In the genomic region with DNA sequence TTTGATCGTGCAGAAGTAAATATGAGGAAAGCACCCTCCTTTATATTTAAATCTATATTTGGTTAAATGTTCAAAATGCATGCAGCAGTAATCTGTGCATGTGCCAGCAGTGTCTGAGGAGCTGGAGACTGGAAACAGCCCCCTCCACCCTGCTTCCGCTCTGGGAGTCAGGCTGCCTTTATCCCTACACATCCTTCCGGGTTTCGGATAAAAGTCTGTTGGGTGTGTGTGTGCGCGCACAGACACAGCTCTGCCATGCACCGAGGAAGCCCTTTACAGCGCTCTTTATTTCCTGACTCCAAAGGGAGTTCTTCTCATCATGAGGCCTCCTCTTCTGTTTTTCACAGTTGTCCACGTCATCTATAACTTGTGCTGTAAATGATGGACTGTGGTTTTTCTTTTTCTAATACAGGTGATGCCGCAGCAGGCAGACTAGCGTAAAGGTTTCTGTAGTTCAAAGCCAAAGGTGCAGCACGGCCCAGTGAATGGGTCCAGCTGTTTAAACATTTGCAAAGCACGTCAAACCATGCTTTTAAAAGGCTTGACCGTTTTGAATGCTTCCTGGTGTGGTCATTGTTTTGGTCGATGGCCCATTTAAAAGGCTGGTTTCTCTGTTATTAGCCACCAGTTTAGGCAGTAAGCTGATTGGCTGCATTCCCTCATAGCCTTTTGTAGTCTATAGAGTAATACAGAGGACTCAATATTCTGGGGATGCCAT, we compare ENCODE assay signal across 16 mouse cellular contexts.
A peak's percentile ranks its signal among the peaks of the same experiment; 100 is the strongest.
DNase-seq lines count a peak whose midpoint lies in the region; ATAC-seq and TF ChIP-seq lines count a peak whose summit lies in the region.
"Had no signal": no experiment of that assay in that cellular context is flagged by ENCODE, and none has a peak within 500 bp of the region (broad histone marks: within the 10 kb centered on the region; RNA-seq: fewer than 3 reads in every experiment).

No protein-coding gene starts in this region.

- peak overlapping the region; percentile 17; the same call in 1 of the 2 replicates for H3K27ac ChIP-seq in heart, embryonic 13.5 days (replicated peaks)
- peak overlapping the region; percentile 51 for H3K27ac ChIP-seq in layer of hippocampus, adult 2 months
- no peak overlapping the region for H3K27ac ChIP-seq in ES-E14 (ENCODE audit: insufficient read depth, low read depth, low read length, poor library complexity, severe bottlenecking)
- H3K27ac ChIP-seq in limb, embryonic 14.5 days (replicated peaks; ENCODE audit: low read depth, low read length), result peak overlapping the region; percentile 28
- H3K27ac ChIP-seq: macrophage had no signal

- no peaks in the 10 kb centered on the region for H3K9me3 ChIP-seq in heart, embryonic 13.5 days
- no peaks in the 10 kb centered on the region for H3K9me3 ChIP-seq in ES-E14 (ENCODE audit: control insufficient read depth, insufficient read depth, low read depth, low read length)
- no peaks in the 10 kb centered on the region for H3K9me3 ChIP-seq in limb, embryonic 14.5 days (ENCODE audit: control insufficient read depth, low read length)

- in situ Hi-C loops in ES-E14 (cut with MboI; ENCODE audit: low sequenced_read_pairs in 2 of 2, unreplicated experiment in 2 of 2), result no loop called here

- no peak for TF ChIP-seq CTCF in layer of hippocampus, adult 2 months (conservative IDR thresholded peaks at IDR 0.05)

- H3K36me3 ChIP-seq in heart, embryonic 13.5 days, result peaks cover 38% of the 10 kb centered on the region
- no peaks in the 10 kb centered on the region; the same call in 1 of the 2 replicates for H3K36me3 ChIP-seq in ES-E14 (ENCODE audit: control insufficient read depth, insufficient read depth, low read length, poor library complexity, severe bottlenecking)
- peaks cover 21% of the 10 kb centered on the region for H3K36me3 ChIP-seq in limb, embryonic 14.5 days (ENCODE audit: control insufficient read depth, insufficient read depth, low read length)

- H3K9ac ChIP-seq in heart, embryonic 13.5 days, result 0 out of 2 replicates have a peak overlapping the region, but pooled peaks have one; percentile 9
- no peak overlapping the region for H3K9ac ChIP-seq in ES-E14 (ENCODE audit: insufficient read depth, low read depth, low read length, poor library complexity, severe bottlenecking)
- H3K9ac ChIP-seq in limb, embryonic 14.5 days (ENCODE audit: low read depth, low read length, severe bottlenecking), result no peak overlapping the region

- H3K4me3 ChIP-seq in heart, embryonic 13.5 days, result no peak overlapping the region
- no peak overlapping the region for H3K4me3 ChIP-seq in layer of hippocampus, adult 2 months
- no peak overlapping the region for H3K4me3 ChIP-seq in ES-E14 (ENCODE audit: insufficient read depth in 1 of 2, low read depth in 1 of 2, low read length in 2 of 2, poor library complexity in 1 of 2, severe bottlenecking in 1 of 2)
- H3K4me3 ChIP-seq in limb, embryonic 14.5 days (replicated peaks; ENCODE audit: low read length), result no peak overlapping the region

- no peak for TF ChIP-seq POLR2A in limb, embryonic 14.5 days (IDR thresholded peaks at IDR 0.05; ENCODE audit: borderline replicate concordance, extremely low read depth, insufficient read depth, insufficient read length)

- ATAC-seq in heart, embryonic 13.5 days (ENCODE audit: extremely low read depth, insufficient number of reproducible peaks, low FRiP score, low TSS enrichment), result no peak
- ATAC-seq in limb, embryonic 14.5 days (ENCODE audit: low FRiP score, low read depth), result no peak
- ATAC-seq: hindbrain, embryonic 16.5 days had no signal

- peaks cover 27% of the 10 kb centered on the region for H3K4me1 ChIP-seq in heart, embryonic 13.5 days
- peaks cover 2 to 5% of the 10 kb centered on the region in 2 experiments; a peak in 2 of 4 replicates for H3K4me1 ChIP-seq in ES-E14 (ENCODE audit: control insufficient read depth in 2 of 2, insufficient read depth in 2 of 2, low read length in 2 of 2, poor library complexity in 1 of 2)
- peaks cover 40% of the 10 kb centered on the region for H3K4me1 ChIP-seq in limb, embryonic 14.5 days (ENCODE audit: control insufficient read depth, insufficient read depth, low read length)

- no peak overlapping the region for H3K4me2 ChIP-seq in heart, embryonic 13.5 days
- no peak overlapping the region for H3K4me2 ChIP-seq in limb, embryonic 14.5 days (replicated peaks; ENCODE audit: low read depth, low read length, severe bottlenecking)

- no peak for DNase-seq in heart, adult 11 months
- DNase-seq in layer of hippocampus, adult 2 months (ENCODE audit: low spot score in 2 of 2), result no peak
- no peak for DNase-seq in layer of hippocampus, postnatal 25 days (ENCODE audit: extremely low spot score in 1 of 2, low spot score in 1 of 2)
- peak; percentile 31 for DNase-seq in ES-E14 (ENCODE audit: low read depth, low spot score)
- no peak for DNase-seq in limb, embryonic 14.5 days (ENCODE audit: low spot score)
- DNase-seq in embryo, embryonic 10.5 days (ENCODE audit: low spot score), result no peak
- no peak for DNase-seq in adrenal gland, postnatal 36 days
- DNase-seq: adrenal gland, postnatal 14 days; embryo, embryonic 11 days; kidney, adult 18-20 months; lung, adult 18-20 months; midbrain, embryonic 14.5 days; right cerebral cortex, postnatal 14 days had no signal

- 73% methylated on average over 15 of the region's 15 CpGs for WGBS in heart, embryonic 13.5 days
- 61% methylated on average over 15 of the region's 15 CpGs for WGBS in limb, embryonic 14.5 days

- H3K27me3 ChIP-seq in heart, embryonic 13.5 days (replicated peaks), result no peaks in the 10 kb centered on the region
- H3K27me3 ChIP-seq in limb, embryonic 14.5 days (ENCODE audit: control insufficient read depth, insufficient read depth, low read length), result no peaks in the 10 kb centered on the region

TF ChIP-seq in ES-E14, 5 proteins besides CTCF, POLR2A, EP300 and RAD21:
- TF ChIP-seq HCFC1 (IDR thresholded peaks at IDR 0.05; ENCODE audit: borderline replicate concordance, insufficient read depth, low read length) (no peak), ZC3H11A (IDR thresholded peaks at IDR 0.05; ENCODE audit: borderline replicate concordance, low read depth, low read length) (no peak), CHD2 (IDR thresholded peaks at IDR 0.05; ENCODE audit: low read depth, low read length) (0 out of 2 replicates have a peak, but pooled peaks have one; percentile 34)
